Mouse (Mus musculus) ES-Bruce4 (cell line): ENCODE data around the gene Prtg.

ENCODE experiments used
- CTCF ChIP-seq: IDR thresholded peaks from one replicate; pipeline ENCODE4 v1.8.1; 2011; ENCODE audit warnings: low read depth, low read length
- EP300 ChIP-seq: IDR thresholded peaks from 2 replicates; pipeline ENCODE4 v1.6.1; 2011; ENCODE audit warnings: low read depth, low read length; ENCODE audit not compliant: insufficient read depth
- POLR2A ChIP-seq: IDR thresholded peaks from one replicate; pipeline ENCODE4 v1.8.1; 2011; ENCODE audit warnings: low read length; ENCODE audit not compliant: insufficient read depth

- TF ChIP-seq POLR2A (no peak), CTCF (no peak), EP300 (no peak)
These were observed 15.0 kb upstream of the Prtg start for GRCm38 (mm10) chr9:72791681-72792080.
